8 mouse cellular contexts compared by ENCODE assay signal in genomic region chr17:35842006-35842405, GRCm38 (mm10). TPM values are rescaled to one million over a fixed set of nuclear protein-coding genes. Genes with fewer than 3 reads are reported as not detected.
A peak's percentile ranks its signal among the peaks of the same experiment; 100 is the strongest.
DNase-seq lines count a peak whose midpoint lies in the region; ATAC-seq and TF ChIP-seq lines count a peak whose summit lies in the region.

No protein-coding gene starts in this region.

- no peak for TF ChIP-seq POLR2A in brain, embryonic 14.5 days (IDR thresholded peaks at IDR 0.05; ENCODE audit: borderline replicate concordance, extremely low read depth, insufficient read depth, insufficient read length, poor library complexity, severe bottlenecking)

- TF ChIP-seq CTCF in brain, embryonic 14.5 days (IDR thresholded peaks at IDR 0.05; ENCODE audit: borderline replicate concordance, extremely low read depth, insufficient read depth, insufficient read length) = no peak
- TF ChIP-seq CTCF in midbrain, postnatal 0 days (IDR thresholded peaks at IDR 0.05) = no peak

- H3K4me3 ChIP-seq in kidney, embryonic 16.5 days (ENCODE audit: low read length) = peak overlapping the region; percentile 76
- H3K4me3 ChIP-seq in hindbrain, embryonic 16.5 days (ENCODE audit: low read length) = peak overlapping the region; percentile 62
- H3K4me3 ChIP-seq in midbrain, postnatal 0 days (ENCODE audit: low read depth, low read length) = peak overlapping the region; percentile 56

- H3K9ac ChIP-seq in kidney, embryonic 16.5 days (replicated peaks; ENCODE audit: low read length) = peak overlapping the region; percentile 84
- H3K9ac ChIP-seq in hindbrain, embryonic 16.5 days (ENCODE audit: low read depth, low read length) = peak overlapping the region; percentile 64; the same call in 1 of the 2 replicates
- peak overlapping the region; percentile 60 for H3K9ac ChIP-seq in midbrain, postnatal 0 days (replicated peaks; ENCODE audit: low read length, poor library complexity, severe bottlenecking)

- peak overlapping the region; percentile 77 for H3K4me2 ChIP-seq in kidney, embryonic 16.5 days (replicated peaks; ENCODE audit: low read depth, low read length)
- H3K4me2 ChIP-seq in hindbrain, embryonic 16.5 days (ENCODE audit: low read length) = peak overlapping the region; percentile 57
- peak overlapping the region; percentile 61 for H3K4me2 ChIP-seq in midbrain, postnatal 0 days (ENCODE audit: low read depth, low read length, poor library complexity, severe bottlenecking)

- 15% methylated on average over 11 of the region's 11 CpGs for WGBS in kidney, embryonic 16.5 days
- WGBS in hindbrain, embryonic 16.5 days = 19% methylated on average over 11 of the region's 11 CpGs
- WGBS in midbrain, postnatal 0 days = 17% methylated on average over 11 of the region's 11 CpGs

- no peaks in the 10 kb centered on the region for H3K27me3 ChIP-seq in kidney, embryonic 16.5 days (ENCODE audit: insufficient read depth, low read length)
- no peaks in the 10 kb centered on the region for H3K27me3 ChIP-seq in hindbrain, embryonic 16.5 days (replicated peaks; ENCODE audit: control insufficient read depth, insufficient read depth, low read length)
- H3K27me3 ChIP-seq in midbrain, postnatal 0 days (ENCODE audit: insufficient read depth, low read length) = no peaks in the 10 kb centered on the region

- ATAC-seq in kidney, embryonic 16.5 days (ENCODE audit: low FRiP score, low TSS enrichment) = no peak
- ATAC-seq in hindbrain, embryonic 16.5 days = no peak
- no peak for ATAC-seq in midbrain, postnatal 0 days (ENCODE audit: low FRiP score)

- peak overlapping the region; percentile 91 for H3K27ac ChIP-seq in kidney, embryonic 16.5 days (ENCODE audit: low read length)
- peak overlapping the region; percentile 68 for H3K27ac ChIP-seq in hindbrain, embryonic 16.5 days (ENCODE audit: low read depth, low read length)
- H3K27ac ChIP-seq in midbrain, postnatal 0 days (ENCODE audit: low read depth, low read length) = peak overlapping the region; percentile 65

- H3K36me3 ChIP-seq in kidney, embryonic 16.5 days (ENCODE audit: insufficient read depth, low read length) = peaks cover 18% of the 10 kb centered on the region
- H3K36me3 ChIP-seq in hindbrain, embryonic 16.5 days (ENCODE audit: control insufficient read depth, insufficient read depth, low read length) = peaks cover 7% of the 10 kb centered on the region
- H3K36me3 ChIP-seq in midbrain, postnatal 0 days (ENCODE audit: insufficient read depth, low read length) = peaks cover 11% of the 10 kb centered on the region; the same call in 1 of the 2 replicates

- no peaks in the 10 kb centered on the region for H3K9me3 ChIP-seq in kidney, embryonic 16.5 days (ENCODE audit: low read length)
- H3K9me3 ChIP-seq in hindbrain, embryonic 16.5 days (ENCODE audit: control insufficient read depth, low read length) = no peaks in the 10 kb centered on the region
- no peaks in the 10 kb centered on the region for H3K9me3 ChIP-seq in midbrain, postnatal 0 days (ENCODE audit: low read length)

- peaks cover 19% of the 10 kb centered on the region for H3K4me1 ChIP-seq in kidney, embryonic 16.5 days (ENCODE audit: insufficient read depth, low read length)
- H3K4me1 ChIP-seq in hindbrain, embryonic 16.5 days (ENCODE audit: control insufficient read depth, insufficient read depth, low read depth, low read length) = peaks cover 18% of the 10 kb centered on the region
- no peaks in the 10 kb centered on the region for H3K4me1 ChIP-seq in midbrain, postnatal 0 days (ENCODE audit: insufficient read depth, low read length)

- no peak for DNase-seq in kidney, adult 8-10 months
- peak; percentile 20 for DNase-seq in brain, embryonic 14.5 days (ENCODE audit: low read depth)
- no peak for DNase-seq in midbrain, postnatal 0 days (ENCODE audit: low spot score)
- no peak for DNase-seq in adrenal gland, adult 18-20 months (ENCODE audit: low spot score in 2 of 2)
- DNase-seq in layer of hippocampus, adult 8-10 months (ENCODE audit: low spot score in 2 of 2) = no peak
- DNase-seq in frontal cortex, postnatal 36 days (ENCODE audit: low spot score in 2 of 2) = no peak

RNA-seq across cellular contexts. Expression of gene Mdc1, which starts 0.7 kb away (rescaled TPM):
- 16.3 and 16.7 TPM in 2 replicates for polyA plus RNA-seq in kidney, embryonic 16.5 days (2015; fragmentation: Nextera tagmentation; extraction: Ambion mirVana)
- 18.8 and 23.7 TPM in 2 replicates for polyA plus RNA-seq in brain, embryonic 14.5 days (2012; rRNA removed)
- 9.3 and 11.2 TPM in 2 replicates for polyA plus RNA-seq in hindbrain, embryonic 16.5 days (2015; fragmentation: Nextera tagmentation; extraction: Ambion mirVana)
- 22.4 and 22.6 TPM in 2 replicates for total RNA-seq in midbrain, postnatal 0 days (2014; rRNA removed)
- polyA plus RNA-seq in midbrain, postnatal 0 days (2015; fragmentation: Nextera tagmentation; extraction: Ambion mirVana) = 3.7 and 4.7 TPM in 2 replicates
- 10 to 100 TPM; 11.5 to 16.7 TPM for total RNA-seq in adrenal gland, adult 18-20 months (2021)
- 10 to 100 TPM; 16.9 to 20.1 (median 18.3) TPM for total RNA-seq in layer of hippocampus, adult 8-10 months (2022)

RNA-seq across cellular contexts. Expression of gene Tubb5, which starts 3.9 kb away (rescaled TPM):
- polyA plus RNA-seq in kidney, embryonic 16.5 days (2015; fragmentation: Nextera tagmentation; extraction: Ambion mirVana) = 905 and 985 TPM in 2 replicates
- 3,347 and 3,555 TPM in 2 replicates for polyA plus RNA-seq in brain, embryonic 14.5 days (2012; rRNA removed)
- 1,705 and 1,762 TPM in 2 replicates for polyA plus RNA-seq in hindbrain, embryonic 16.5 days (2015; fragmentation: Nextera tagmentation; extraction: Ambion mirVana)
- total RNA-seq in midbrain, postnatal 0 days (2014; rRNA removed) = 3,416 and 3,526 TPM in 2 replicates
- polyA plus RNA-seq in midbrain, postnatal 0 days (2015; fragmentation: Nextera tagmentation; extraction: Ambion mirVana) = 1,872 and 1,886 TPM in 2 replicates
- 100 to 1,000 TPM; 134 to 185 TPM for total RNA-seq in adrenal gland, adult 18-20 months (2021)
- 100 to 1,000 TPM; 339 to 357 (median 343) TPM for total RNA-seq in layer of hippocampus, adult 8-10 months (2022)

RNA-seq across cellular contexts. Expression of gene Flot1, which starts 19.0 kb away (rescaled TPM):
- polyA plus RNA-seq in kidney, embryonic 16.5 days (2015; fragmentation: Nextera tagmentation; extraction: Ambion mirVana) = 52.7 and 56.9 TPM in 2 replicates
- polyA plus RNA-seq in brain, embryonic 14.5 days (2012; rRNA removed) = 87.1 and 101 TPM in 2 replicates
- polyA plus RNA-seq in hindbrain, embryonic 16.5 days (2015; fragmentation: Nextera tagmentation; extraction: Ambion mirVana) = 131 and 150 TPM in 2 replicates
- total RNA-seq in midbrain, postnatal 0 days (2014; rRNA removed) = 112 and 122 TPM in 2 replicates
- polyA plus RNA-seq in midbrain, postnatal 0 days (2015; fragmentation: Nextera tagmentation; extraction: Ambion mirVana) = 124 and 140 TPM in 2 replicates
- 10 to 100 TPM; 62.9 to 71.2 TPM for total RNA-seq in adrenal gland, adult 18-20 months (2021)
- total RNA-seq in layer of hippocampus, adult 8-10 months (2022) = 100 to 1,000 TPM; 124 to 142 (median 137) TPM

RNA-seq across cellular contexts. Expression of gene Nrm, which starts 19.1 kb away (rescaled TPM):
- 63.3 and 67.0 TPM in 2 replicates for polyA plus RNA-seq in kidney, embryonic 16.5 days (2015; fragmentation: Nextera tagmentation; extraction: Ambion mirVana)
- 26.9 and 38.3 TPM in 2 replicates for polyA plus RNA-seq in brain, embryonic 14.5 days (2012; rRNA removed)
- 20.8 and 22.3 TPM in 2 replicates for polyA plus RNA-seq in hindbrain, embryonic 16.5 days (2015; fragmentation: Nextera tagmentation; extraction: Ambion mirVana)
- 7.6 and 12.1 TPM in 2 replicates for total RNA-seq in midbrain, postnatal 0 days (2014; rRNA removed)
- 11.0 and 11.8 TPM in 2 replicates for polyA plus RNA-seq in midbrain, postnatal 0 days (2015; fragmentation: Nextera tagmentation; extraction: Ambion mirVana)
- 1 to 10 TPM; 2.3 TPM for total RNA-seq in adrenal gland, adult 18-20 months (2021)
- total RNA-seq in layer of hippocampus, adult 8-10 months (2022) = 1 to 10 TPM; 1.8 to 3.7 (median 1.9) TPM

RNA-seq across cellular contexts. Expression of gene Ier3, which starts 20.5 kb away (rescaled TPM):
- 33.5 and 40.4 TPM in 2 replicates for polyA plus RNA-seq in kidney, embryonic 16.5 days (2015; fragmentation: Nextera tagmentation; extraction: Ambion mirVana)
- polyA plus RNA-seq in brain, embryonic 14.5 days (2012; rRNA removed) = 4.8 and 5.1 TPM in 2 replicates
- 14.5 and 17.2 TPM in 2 replicates for polyA plus RNA-seq in hindbrain, embryonic 16.5 days (2015; fragmentation: Nextera tagmentation; extraction: Ambion mirVana)
- total RNA-seq in midbrain, postnatal 0 days (2014; rRNA removed) = 10.9 and 13.5 TPM in 2 replicates
- polyA plus RNA-seq in midbrain, postnatal 0 days (2015; fragmentation: Nextera tagmentation; extraction: Ambion mirVana) = 12.2 and 16.0 TPM in 2 replicates
- 10 to 100 TPM in 1 of 2 experiments, 1 to 10 TPM in 1; 7.9 to 19.0 TPM for total RNA-seq in adrenal gland, adult 18-20 months (2021)
- total RNA-seq in layer of hippocampus, adult 8-10 months (2022) = 10 to 100 TPM in 1 of 4 experiments, 1 to 10 TPM in 3; 4.9 to 11.0 (median 7.3) TPM
